Mouse (Mus musculus) right cerebral cortex, postnatal 14 days (tissue): Measurements from ENCODE around the gene Tmem59l.

Experiments
- DNase-seq: peaks from one replicate; pipeline ENCODE4 v3.0.0; 2022

Gene Tmem59l

DNA sequence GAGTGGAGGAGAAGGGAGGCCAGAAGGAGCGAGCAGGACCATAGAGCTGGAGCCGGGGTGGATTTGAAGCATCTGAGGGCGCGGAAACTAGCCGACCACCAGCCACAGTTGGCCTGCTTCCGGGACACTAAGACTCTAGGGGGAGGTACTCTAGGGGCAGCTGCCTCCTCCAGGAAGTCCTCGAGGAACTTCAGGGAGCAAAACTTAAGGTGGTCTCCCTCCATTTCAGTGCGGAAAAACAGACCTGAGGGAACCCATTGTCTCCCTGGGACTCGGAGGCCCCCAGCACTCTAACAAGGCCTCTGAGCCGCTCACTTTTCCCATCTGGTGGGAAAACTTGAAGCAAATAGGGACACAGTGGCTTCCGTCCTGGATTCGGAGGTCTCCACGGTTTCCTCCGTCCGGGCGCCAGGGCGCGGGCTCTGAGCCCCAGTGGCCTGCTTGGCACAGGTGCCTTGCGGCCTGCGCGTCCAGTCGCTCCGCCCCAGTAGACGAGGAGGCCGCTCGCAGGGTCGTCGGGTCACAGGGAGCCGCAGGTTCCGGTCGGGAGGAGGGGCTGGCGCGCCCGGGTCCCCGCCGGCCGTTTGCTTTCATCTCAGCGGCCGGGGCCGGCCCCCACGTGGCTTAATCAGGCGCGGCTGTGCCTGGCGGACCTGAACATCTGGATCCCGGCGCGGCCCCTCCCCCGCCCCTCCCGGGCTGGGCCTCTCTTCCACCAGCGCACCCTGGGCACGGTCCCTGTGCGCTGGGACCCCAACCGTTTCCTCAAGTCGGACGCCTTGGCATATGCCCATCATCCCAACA lies 1.0 kb upstream of the Tmem59l start:
- no peak for DNase-seq

- no peak for DNase-seq
Observed at GRCm38 (mm10) chr8:70486191-70486681, 922 bp downstream of the Tmem59l start.

DNA sequence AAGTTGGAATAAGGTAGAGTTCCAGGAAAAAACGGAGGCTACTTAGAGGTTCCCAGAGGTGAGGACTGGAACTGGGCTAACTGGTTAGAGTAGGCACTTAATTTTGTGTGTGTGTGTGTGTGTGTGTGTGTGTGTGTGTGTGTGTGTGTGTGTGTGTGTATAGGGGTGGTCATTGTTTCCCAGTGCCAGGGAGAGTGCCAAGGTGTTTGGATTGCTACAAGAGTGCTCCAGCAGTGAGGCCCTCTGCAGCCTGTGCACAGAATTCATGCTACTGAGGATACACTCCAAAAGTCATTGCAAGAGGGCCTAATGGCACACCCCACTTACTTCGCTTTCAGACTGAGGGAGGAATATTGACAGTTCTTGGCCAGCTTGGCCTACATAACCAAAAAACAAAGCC lies 4.2 kb downstream of the Tmem59l start:
- no peak for DNase-seq

DNA sequence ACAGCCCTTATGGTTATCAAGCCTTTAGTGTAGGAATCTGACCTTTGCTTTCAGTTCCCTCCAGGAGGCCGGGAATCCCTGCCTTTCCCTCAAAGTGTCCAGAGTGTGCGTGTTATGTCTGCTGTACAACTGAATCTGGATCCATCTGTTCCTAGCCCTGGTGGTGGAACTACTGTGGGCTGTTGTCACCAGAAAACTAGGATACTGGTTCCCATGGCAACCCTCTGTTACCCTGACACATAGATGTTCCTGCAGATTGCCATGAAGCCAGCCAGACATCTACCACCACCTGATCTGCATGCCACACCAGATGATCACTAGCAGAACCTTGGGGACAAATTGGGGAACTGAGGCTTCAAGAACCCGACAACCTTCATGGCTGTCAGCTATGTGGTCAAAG lies 5.2 kb downstream of the Tmem59l start:
- no peak for DNase-seq

DNA sequence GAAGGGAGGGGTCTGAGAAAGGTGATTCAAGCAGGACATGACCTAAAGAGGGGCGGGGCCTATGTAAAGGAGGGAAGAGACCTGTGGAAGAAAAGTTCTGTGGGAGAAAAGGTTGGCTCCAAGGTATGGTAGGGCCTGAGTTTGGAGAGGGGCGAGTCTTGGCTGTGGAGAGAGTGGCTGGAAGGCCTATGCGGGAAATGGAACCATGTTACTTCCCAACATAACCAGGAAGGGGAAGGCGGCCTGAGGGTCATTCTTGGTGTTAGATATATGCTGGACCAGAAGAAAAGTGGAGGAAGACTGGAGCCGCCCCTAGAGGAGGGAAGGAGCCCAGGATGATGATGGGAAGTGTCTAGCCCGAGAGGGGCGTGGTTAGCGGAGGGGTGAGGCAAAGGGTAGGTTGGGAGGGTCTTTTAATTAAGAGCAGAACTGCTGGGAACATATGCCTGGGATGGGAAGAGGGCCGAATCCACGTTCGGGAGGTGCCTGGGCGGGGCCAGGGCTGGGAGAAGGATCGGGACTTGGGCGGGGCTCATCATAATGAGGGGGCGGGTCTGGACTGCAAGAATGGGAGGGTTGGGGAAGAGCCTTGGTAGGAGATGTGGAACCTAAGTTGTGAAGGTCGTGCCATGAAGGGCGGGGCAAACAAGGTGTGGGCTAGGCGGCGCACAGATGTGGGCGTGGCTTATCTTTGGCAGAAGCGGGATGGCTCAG lies 9.7 kb downstream of the Tmem59l start:
- no peak for DNase-seq

GRCm38 (mm10) chr8:70476333-70477268 lies 10.6 kb downstream of the Tmem59l start, which contains the start of gene Klhl26:
Gene Klhl26 (minus strand): TSS chr8:70476968.
- peak; percentile 90 for DNase-seq

DNA sequence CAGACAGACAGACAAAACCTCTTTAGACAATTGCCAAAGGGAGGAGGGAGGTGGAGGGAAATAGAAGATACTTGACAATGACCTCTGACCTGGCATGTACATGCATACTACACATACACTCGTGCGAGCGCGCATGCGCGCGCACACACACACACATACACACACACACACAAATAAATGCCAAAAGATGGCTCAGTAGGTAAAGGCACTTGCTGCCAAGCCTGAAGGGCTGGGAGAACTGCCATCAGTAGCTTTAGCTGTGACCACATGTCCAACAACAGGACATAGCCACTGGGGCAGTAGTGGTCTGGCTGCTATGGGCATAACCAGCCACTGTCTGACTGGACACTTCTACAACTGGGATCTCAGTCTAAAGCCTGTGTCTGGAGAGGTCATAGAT lies 15.3 kb downstream of the Tmem59l start:
- no peak for DNase-seq

DNA sequence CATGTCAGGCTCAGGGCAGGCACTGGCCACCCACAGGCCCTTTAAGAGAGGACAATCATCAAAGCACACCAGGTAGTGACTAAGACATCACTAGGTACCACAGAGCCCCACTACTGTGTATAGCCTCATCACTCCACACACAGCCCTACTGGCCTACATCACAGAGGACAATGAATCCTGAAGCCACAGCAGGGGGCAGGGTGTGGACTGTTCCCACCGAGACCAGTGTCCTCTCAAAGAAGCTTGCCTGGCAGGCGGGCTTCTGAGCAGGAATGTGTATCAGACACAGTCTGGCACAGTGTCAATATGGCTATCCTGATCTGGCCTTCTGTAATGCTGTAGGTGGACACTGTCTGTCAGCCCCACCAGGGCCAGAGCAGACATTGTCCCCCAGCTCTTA lies 17.2 kb downstream of the Tmem59l start:
- no peak for DNase-seq

DNA sequence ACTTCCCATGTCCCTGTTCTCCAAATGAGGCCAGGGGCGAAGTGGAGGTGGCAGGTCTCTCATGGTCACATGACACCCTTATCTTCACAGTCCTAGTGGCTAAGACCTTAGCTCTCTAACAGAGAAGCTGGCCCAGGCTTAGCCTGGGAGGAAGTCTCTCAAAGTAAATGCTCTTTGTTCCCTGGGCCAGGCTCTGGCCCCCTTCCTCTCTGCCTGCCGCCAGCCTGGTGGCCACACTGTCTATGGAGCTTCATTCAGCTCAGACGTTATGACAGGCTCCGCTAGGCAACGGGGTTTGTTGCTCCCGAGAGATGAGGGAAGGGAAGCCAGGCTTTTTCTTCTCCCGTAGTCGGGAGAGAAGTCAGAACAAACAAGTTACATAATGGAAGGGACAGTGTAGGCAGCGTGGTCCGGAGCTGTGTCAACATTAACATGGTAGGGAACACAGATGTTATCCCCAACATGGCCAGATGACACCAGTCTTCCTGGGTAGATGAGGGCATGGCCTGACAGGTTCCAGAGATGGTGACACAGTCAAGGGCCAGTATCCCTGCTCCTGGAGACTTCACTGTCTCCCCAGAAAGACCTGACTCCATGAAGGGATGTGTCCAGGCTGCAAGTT lies 17.8 kb downstream of the Tmem59l start:
- DNase-seq = no peak

GRCm38 (mm10) chr8:70468733-70469132 lies 18.4 kb downstream of the Tmem59l start:
- DNase-seq = no peak

DNA sequence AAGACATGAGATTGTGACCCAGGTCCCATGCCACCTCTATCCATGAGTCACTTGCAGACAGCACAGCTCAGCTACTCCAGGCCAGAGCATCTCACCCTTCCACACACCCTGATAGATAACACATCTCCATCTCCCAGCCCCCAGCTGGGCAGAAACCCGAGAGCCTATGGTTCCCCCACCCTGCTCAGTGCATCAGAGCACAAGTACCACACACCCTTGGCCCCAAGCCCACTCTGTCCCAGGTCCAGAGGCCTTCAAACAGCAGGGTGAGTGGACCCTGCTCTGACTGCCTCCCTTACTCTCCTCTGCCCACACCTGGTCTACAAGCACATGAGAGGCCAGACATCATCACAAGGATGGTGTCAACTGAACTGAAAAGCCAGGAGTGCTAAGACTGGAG lies 19.3 kb downstream of the Tmem59l start:
- DNase-seq = no peak

- DNase-seq = no peak
Observed at GRCm38 (mm10) chr8:70467229-70467725, 19.9 kb downstream of the Tmem59l start.

DNA sequence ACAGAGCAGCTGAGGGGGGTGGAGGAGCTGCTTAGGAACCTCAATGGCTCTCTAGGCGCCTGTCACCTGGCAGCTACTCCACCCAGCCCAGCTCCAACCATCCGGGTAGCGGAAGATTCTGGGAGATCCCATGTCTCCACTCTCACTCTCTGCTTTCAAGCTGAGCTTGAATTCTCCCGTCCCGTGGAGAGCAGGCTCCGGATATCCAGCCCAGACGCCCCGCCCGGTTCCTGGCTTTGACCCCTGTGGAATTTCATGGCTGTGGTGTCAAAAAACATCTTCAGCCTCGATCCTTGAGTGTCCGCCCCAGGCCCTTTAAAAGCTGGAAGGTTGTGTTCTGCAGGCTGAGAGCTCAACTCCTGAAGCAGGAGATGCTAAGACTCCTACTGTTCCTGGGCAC lies 20.4 kb downstream of the Tmem59l start:
- no peak for DNase-seq

- DNase-seq = no peak
Observed at GRCm38 (mm10) chr8:70466305-70466704, 20.9 kb downstream of the Tmem59l start.

- DNase-seq = no peak
Observed at GRCm38 (mm10) chr8:70465701-70466100, 21.5 kb downstream of the Tmem59l start.

- DNase-seq = no peak
Observed at GRCm38 (mm10) chr8:70464162-70464561, 23.0 kb downstream of the Tmem59l start.

- peak; percentile 59 for DNase-seq
Observed at GRCm38 (mm10) chr8:70463306-70463705, 23.9 kb downstream of the Tmem59l start.

GRCm38 (mm10) chr8:70462516-70462813 lies 24.7 kb downstream of the Tmem59l start:
- no peak for DNase-seq

GRCm38 (mm10) chr8:70461765-70462515 lies 25.2 kb downstream of the Tmem59l start:
- no peak for DNase-seq

DNA sequence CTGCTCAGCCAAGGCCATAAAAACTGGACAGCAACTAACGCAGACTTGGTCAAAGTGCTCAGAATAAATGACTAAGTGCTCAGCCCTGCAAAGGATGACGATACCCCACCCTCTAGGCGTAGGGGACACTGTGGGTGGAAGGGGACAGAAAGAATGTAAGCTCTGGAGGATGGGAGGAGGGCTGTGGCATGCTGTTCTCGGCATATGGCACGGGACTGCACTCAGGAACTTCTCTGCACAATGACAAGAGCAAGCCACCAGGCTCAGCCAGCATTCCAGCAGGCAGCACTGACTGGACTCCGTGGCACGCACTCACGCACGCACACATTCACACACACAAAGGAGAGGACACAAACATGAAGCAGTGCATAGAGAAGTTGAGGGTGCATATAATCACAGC lies 26.6 kb downstream of the Tmem59l start:
- no peak for DNase-seq

DNA sequence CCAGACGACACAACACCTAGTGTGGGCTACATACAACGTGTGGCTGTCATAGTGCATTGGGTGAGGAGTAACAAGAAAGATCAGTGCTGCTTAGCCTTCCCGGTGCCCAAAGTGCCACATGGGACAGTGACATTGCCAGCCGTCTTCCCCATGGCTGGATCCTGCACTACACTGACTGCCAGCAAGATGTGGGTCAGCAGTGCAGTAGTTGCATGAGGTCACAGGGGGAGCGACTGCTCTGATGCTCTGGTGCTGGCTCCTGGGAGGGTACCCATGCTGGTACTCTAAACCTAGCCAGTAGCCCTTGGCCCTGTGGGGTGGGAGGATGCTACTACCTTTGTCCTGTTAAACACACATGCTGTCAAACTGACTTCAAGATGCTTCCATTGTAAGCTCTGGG lies 27.0 kb downstream of the Tmem59l start:
- no peak for DNase-seq

DNA sequence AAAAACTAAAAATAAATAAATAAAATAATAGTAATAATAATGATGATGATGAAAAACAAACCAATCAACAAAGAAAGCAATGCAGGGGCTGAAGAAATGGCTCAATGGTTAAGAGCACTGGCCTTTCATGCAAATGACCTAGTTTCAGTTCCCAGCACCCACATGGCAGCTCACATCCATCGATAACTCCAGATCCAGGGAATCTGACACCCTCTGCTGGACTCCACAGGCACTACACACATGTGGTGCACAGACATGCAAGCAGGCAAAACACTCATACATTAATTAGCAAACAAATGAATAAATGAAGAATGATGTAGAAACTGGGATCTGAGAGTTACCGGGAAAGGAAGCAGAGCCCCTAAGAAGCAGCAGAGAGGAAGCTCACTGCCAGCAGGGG lies 27.5 kb downstream of the Tmem59l start:
- DNase-seq = no peak
